Mouse (Mus musculus) liver, embryonic 14.5 days (tissue): ENCODE measurements around the gene Kcnk13.

Source experiments
- CTCF ChIP-seq: IDR thresholded peaks from 2 replicates; pipeline ENCODE4 v1.5.1; 2016; ENCODE audit warnings: antibody characterized with exemption, low read depth, control low read depth
- EP300 ChIP-seq: IDR thresholded peaks from 2 replicates; pipeline ENCODE4 v1.6.1; 2016; ENCODE audit warnings: antibody characterized with exemption, low read depth

GRCm38 (mm10) chr12:100002914-100003587 is 38.8 kb downstream of the Kcnk13 start:
- TF ChIP-seq CTCF: no peak
- no peak for TF ChIP-seq EP300
